Mouse (Mus musculus): ENCODE data around the gene Spatc1l. TPM values are rescaled to one million over a fixed set of nuclear protein-coding genes. Genes with fewer than 3 reads are reported as not detected.

The Spatc1l gene
- not detected in 2 replicates for polyA plus RNA-seq (2016; fragmentation: Nextera tagmentation; extraction: Ambion mirVana)

- Histone ChIP-seq H3K9ac (replicated peaks) (no peak within 1 kb of the TSS), H3K4me2 (no peak within 1 kb of the TSS), H3K27me3 (no peaks in the 10 kb centered on the region), H3K4me3 (replicated peaks) (no peak within 1 kb of the TSS), H3K9me3 (no peaks in the 10 kb centered on the region), H3K36me3 (no peaks in the 10 kb centered on the region), H3K4me1 (replicated peaks) (no peaks in the 10 kb centered on the region), H3K27ac (no peak within 1 kb of the TSS)
- ATAC-seq (ENCODE audit: insufficient number of reproducible peaks, insufficient read depth, low FRiP score, low TSS enrichment, low read depth) = no peak
- 86% methylated on average over 10 of the region's 10 CpGs for WGBS
These were observed at the start of gene Spatc1l for GRCm38 (mm10) chr10:76561972-76562371. Spatc1l (plus strand) TSS chr10:76562272.

GRCm38 (mm10) chr10:76512965-76513583 is 49.0 kb upstream of the Spatc1l start:
- H3K9me3 ChIP-seq = peaks cover 3% of the 10 kb centered on the region; the same call in 1 of the 2 replicates
- no peak overlapping the region for H3K4me3 ChIP-seq (replicated peaks)
- H3K4me2 ChIP-seq = no peak overlapping the region
- peaks cover 87% of the 10 kb centered on the region for H3K36me3 ChIP-seq
- no peak for ATAC-seq (ENCODE audit: insufficient number of reproducible peaks, insufficient read depth, low FRiP score, low TSS enrichment, low read depth)
- H3K27ac ChIP-seq = no peak overlapping the region
- H3K9ac ChIP-seq (replicated peaks) = no peak overlapping the region
- whole genome bisulfite sequencing = 47% methylated on average over 5 of the region's 5 CpGs
- no peaks in the 10 kb centered on the region for H3K27me3 ChIP-seq
- no peaks in the 10 kb centered on the region for H3K4me1 ChIP-seq (replicated peaks)

GRCm38 (mm10) chr10:76530922-76531321 is 31.1 kb upstream of the Spatc1l start:
- no peaks in the 10 kb centered on the region for H3K27me3 ChIP-seq
- 0% methylated on average over 11 of the region's 11 CpGs for WGBS
- H3K9me3 ChIP-seq = no peaks in the 10 kb centered on the region
- peak; percentile 47 for ATAC-seq (ENCODE audit: insufficient number of reproducible peaks, insufficient read depth, low FRiP score, low TSS enrichment, low read depth)
- peaks cover 25% of the 10 kb centered on the region for H3K36me3 ChIP-seq
- H3K9ac ChIP-seq (replicated peaks) = peak overlapping the region; percentile 40
- peak overlapping the region; percentile 87 for H3K4me2 ChIP-seq
- peak overlapping the region; percentile 61 for H3K4me3 ChIP-seq (replicated peaks)
- H3K4me1 ChIP-seq (replicated peaks) = peaks cover 11% of the 10 kb centered on the region; the same call in 1 of the 2 replicates
- H3K27ac ChIP-seq = peak overlapping the region; percentile 51; the same call in 1 of the 2 replicates

- Histone ChIP-seq H3K27ac (peak within 1 kb of the TSS; percentile 51; the same call in 1 of the 2 replicates), H3K4me3 (replicated peaks) (peak within 1 kb of the TSS; percentile 61), H3K9me3 (no peaks in the 10 kb centered on the region), H3K9ac (replicated peaks) (peak within 1 kb of the TSS; percentile 72), H3K36me3 (peaks cover 29% of the 10 kb centered on the region), H3K4me2 (peak within 1 kb of the TSS; percentile 87), H3K4me1 (replicated peaks) (peaks cover 11% of the 10 kb centered on the region; the same call in 1 of the 2 replicates), H3K27me3 (no peaks in the 10 kb centered on the region)
- under 1% methylated on average over 37 of the region's 37 CpGs for WGBS
- ATAC-seq (ENCODE audit: insufficient number of reproducible peaks, insufficient read depth, low FRiP score, low TSS enrichment, low read depth) = peak; percentile 99
These were observed 30.7 kb upstream of the Spatc1l start, which contains the start of gene Lss for GRCm38 (mm10) chr10:76531375-76531774. Lss (plus strand) TSS chr10:76531588.

- WGBS = 2% methylated on average over 14 of the region's 14 CpGs
- Histone ChIP-seq H3K4me3 (replicated peaks) (peak overlapping the region; percentile 61), H3K36me3 (peaks cover 34% of the 10 kb centered on the region), H3K4me1 (replicated peaks) (peaks cover 11% of the 10 kb centered on the region; the same call in 1 of the 2 replicates), H3K27me3 (no peaks in the 10 kb centered on the region), H3K9ac (replicated peaks) (peak overlapping the region; percentile 72), H3K27ac (peak overlapping the region; percentile 51; the same call in 1 of the 2 replicates), H3K4me2 (peak overlapping the region; percentile 87), H3K9me3 (no peaks in the 10 kb centered on the region)
- no peak for ATAC-seq (ENCODE audit: insufficient number of reproducible peaks, insufficient read depth, low FRiP score, low TSS enrichment, low read depth)
These were observed 30.2 kb upstream of the Spatc1l start for GRCm38 (mm10) chr10:76531828-76532227.

GRCm38 (mm10) chr10:76535526-76535925 is 26.5 kb upstream of the Spatc1l start:
- Histone ChIP-seq H3K36me3 (peaks cover 70% of the 10 kb centered on the region), H3K9ac (replicated peaks) (no peak overlapping the region), H3K9me3 (no peaks in the 10 kb centered on the region), H3K27me3 (no peaks in the 10 kb centered on the region), H3K4me2 (no peak overlapping the region), H3K4me3 (replicated peaks) (no peak overlapping the region), H3K4me1 (replicated peaks) (peaks cover 9% of the 10 kb centered on the region; the same call in 1 of the 2 replicates), H3K27ac (no peak overlapping the region)
- no peak for ATAC-seq (ENCODE audit: insufficient number of reproducible peaks, insufficient read depth, low FRiP score, low TSS enrichment, low read depth)
- 96% methylated on average over 7 of the region's 7 CpGs for WGBS

- 85% methylated on average over 9 of the region's 9 CpGs for WGBS
- peaks cover 91% of the 10 kb centered on the region for H3K36me3 ChIP-seq
- ATAC-seq (ENCODE audit: insufficient number of reproducible peaks, insufficient read depth, low FRiP score, low TSS enrichment, low read depth) = no peak
- no peaks in the 10 kb centered on the region for H3K9me3 ChIP-seq
- H3K4me1 ChIP-seq (replicated peaks) = no peaks in the 10 kb centered on the region
- no peak overlapping the region for H3K9ac ChIP-seq (replicated peaks)
- no peaks in the 10 kb centered on the region for H3K27me3 ChIP-seq
- no peak overlapping the region for H3K4me2 ChIP-seq
- no peak overlapping the region for H3K27ac ChIP-seq
- no peak overlapping the region for H3K4me3 ChIP-seq (replicated peaks)
These were observed 24.5 kb upstream of the Spatc1l start for GRCm38 (mm10) chr10:76537619-76538018.

- no peak for ATAC-seq (ENCODE audit: insufficient number of reproducible peaks, insufficient read depth, low FRiP score, low TSS enrichment, low read depth)
- H3K36me3 ChIP-seq = peaks cover 99% of the 10 kb centered on the region
- H3K27me3 ChIP-seq = no peaks in the 10 kb centered on the region
- no peaks in the 10 kb centered on the region for H3K4me1 ChIP-seq (replicated peaks)
- H3K9ac ChIP-seq (replicated peaks) = no peak overlapping the region
- no peak overlapping the region for H3K4me2 ChIP-seq
- no peak overlapping the region for H3K4me3 ChIP-seq (replicated peaks)
- 90% methylated on average over 11 of the region's 11 CpGs for WGBS
- H3K9me3 ChIP-seq = no peaks in the 10 kb centered on the region
- no peak overlapping the region for H3K27ac ChIP-seq
These were observed 20.6 kb upstream of the Spatc1l start for GRCm38 (mm10) chr10:76541336-76542085.

- H3K9me3 ChIP-seq = no peaks in the 10 kb centered on the region
- H3K9ac ChIP-seq (replicated peaks) = no peak overlapping the region
- H3K4me3 ChIP-seq (replicated peaks) = no peak overlapping the region
- H3K27ac ChIP-seq = no peak overlapping the region
- no peak for ATAC-seq (ENCODE audit: insufficient number of reproducible peaks, insufficient read depth, low FRiP score, low TSS enrichment, low read depth)
- H3K27me3 ChIP-seq = no peaks in the 10 kb centered on the region
- no peaks in the 10 kb centered on the region for H3K4me1 ChIP-seq (replicated peaks)
- no peak overlapping the region for H3K4me2 ChIP-seq
- 88% methylated on average over 10 of the region's 10 CpGs for WGBS
- peaks cover 99% of the 10 kb centered on the region for H3K36me3 ChIP-seq
These were observed 19.3 kb upstream of the Spatc1l start for GRCm38 (mm10) chr10:76542636-76543375.

GRCm38 (mm10) chr10:76546566-76546965 is 15.5 kb upstream of the Spatc1l start:
- H3K4me1 ChIP-seq (replicated peaks) = no peaks in the 10 kb centered on the region
- H3K9me3 ChIP-seq = no peaks in the 10 kb centered on the region
- no peak overlapping the region for H3K4me2 ChIP-seq
- no peak for ATAC-seq (ENCODE audit: insufficient number of reproducible peaks, insufficient read depth, low FRiP score, low TSS enrichment, low read depth)
- no peak overlapping the region for H3K9ac ChIP-seq (replicated peaks)
- H3K27ac ChIP-seq = no peak overlapping the region
- 95% methylated on average over 8 of the region's 8 CpGs for WGBS
- H3K36me3 ChIP-seq = peaks cover 100% of the 10 kb centered on the region
- H3K4me3 ChIP-seq (replicated peaks) = no peak overlapping the region
- no peaks in the 10 kb centered on the region for H3K27me3 ChIP-seq

GRCm38 (mm10) chr10:76548218-76548617 is 13.9 kb upstream of the Spatc1l start:
- H3K9ac ChIP-seq (replicated peaks) = no peak overlapping the region
- no peak overlapping the region for H3K4me3 ChIP-seq (replicated peaks)
- 91% methylated on average over 8 of the region's 8 CpGs for WGBS
- ATAC-seq (ENCODE audit: insufficient number of reproducible peaks, insufficient read depth, low FRiP score, low TSS enrichment, low read depth) = no peak
- no peaks in the 10 kb centered on the region for H3K27me3 ChIP-seq
- peaks cover 100% of the 10 kb centered on the region for H3K36me3 ChIP-seq
- no peak overlapping the region for H3K4me2 ChIP-seq
- H3K9me3 ChIP-seq = no peaks in the 10 kb centered on the region
- no peaks in the 10 kb centered on the region for H3K4me1 ChIP-seq (replicated peaks)
- no peak overlapping the region for H3K27ac ChIP-seq

Data from limb, embryonic 12.5 days (tissue).